Mouse (Mus musculus) lung, postnatal 0 days (tissue): Measurements from ENCODE around the gene Ubqln1.

Experiments
- CTCF ChIP-seq: IDR thresholded peaks from 2 replicates; pipeline ENCODE4 v1.5.1; 2016; ENCODE audit warnings: antibody characterized with exemption, mild to moderate bottlenecking
- EP300 ChIP-seq: IDR thresholded peaks from 2 replicates; pipeline ENCODE4 v1.6.1; 2016; ENCODE audit warnings: antibody characterized with exemption, mild to moderate bottlenecking, control low read depth

- no peak for TF ChIP-seq CTCF
- TF ChIP-seq EP300, result no peak
Observed at GRCm38 (mm10) chr13:58181607-58182551, 33.6 kb downstream of the Ubqln1 start.
